Mouse (Mus musculus) embryonic facial prominence, embryonic 14.5 days (tissue): Measurements from ENCODE around the gene Dyx1c1. TPM values are rescaled to one million over a fixed set of nuclear protein-coding genes. Genes with fewer than 3 reads are reported as not detected.

Experiments used
- ATAC-seq: fragments of 200-750 bp; cut with Nextera tagmentation; 2 replicates; pipeline ENCODE4 v1.8.0; 2017; ENCODE audit warnings: low read depth, moderate number of reproducible peaks, moderate TSS enrichment
- DNase-seq: peaks from one replicate; pipeline ENCODE4 v3.0.0-alpha.2; 2015; ENCODE audit warnings: low spot score
- H3K27ac ChIP-seq: fragments of 300-500 bp; sonication (generic); replicated peaks from 2 replicates; pipeline ENCODE4 v1.5.1; 2014; ENCODE audit warnings: low read depth, mild to moderate bottlenecking, low read length, moderate library complexity
- H3K27me3 ChIP-seq: fragments of 300-500 bp; sonication (generic); replicated peaks from 2 replicates; pipeline ENCODE4 v1.6.1; 2014; ENCODE audit warnings: low read length; ENCODE audit not compliant: control insufficient read depth, insufficient read depth
- H3K36me3 ChIP-seq: fragments of 300-500 bp; sonication (generic); 2 replicates; pipeline ENCODE4 v1.6.1; 2014; ENCODE audit warnings: low read length, mixed read lengths; ENCODE audit not compliant: control insufficient read depth, insufficient read depth
- H3K4me1 ChIP-seq: fragments of 300-500 bp; sonication (generic); 2 replicates; pipeline ENCODE4 v1.6.1; 2014; ENCODE audit warnings: antibody characterized with exemption, low read length; ENCODE audit not compliant: control insufficient read depth, insufficient read depth
- H3K4me2 ChIP-seq: fragments of 300-500 bp; sonication (generic); 2 replicates; pipeline ENCODE4 v1.6.1; 2014; ENCODE audit warnings: low read depth, mild to moderate bottlenecking, low read length, moderate library complexity, mixed read lengths
- H3K4me3 ChIP-seq: fragments of 300-500 bp; sonication (generic); 2 replicates; pipeline ENCODE4 v1.5.1; 2014; ENCODE audit warnings: low read depth, mild to moderate bottlenecking, low read length
- H3K9ac ChIP-seq: fragments of 300-500 bp; sonication (generic); 2 replicates; pipeline ENCODE4 v1.6.1; 2014; ENCODE audit warnings: low read depth, mild to moderate bottlenecking, low read length, moderate library complexity, mixed read lengths
- H3K9me3 ChIP-seq: fragments of 300-500 bp; sonication (generic); 2 replicates; pipeline ENCODE4 v1.6.1; 2016; ENCODE audit warnings: low read length; ENCODE audit not compliant: control insufficient read depth
- WGBS: fragments of 180-500 bp; shearing (Covaris S2); extraction: QIAGEN DNeasy Blood & Tissue Kit; methylation state at CpG from one replicate; pipeline ENCODE4 v1.1.7; 2014; 5-methylcytosine and 5-hydroxymethylcytosine counted together
- polyA plus RNA-seq: library from polyadenylated mRNA; unstranded; fragments of >200 nt; fragmentation: Nextera tagmentation; extraction: Ambion mirVana; gene quantifications from 2 replicates; pipeline ENCODE4 v1.2.1, GENCODE M21; 2014

Dyx1c1 gene
- polyA plus RNA-seq, 1 experiment from 2014 or later, result 2.1 TPM

DNA sequence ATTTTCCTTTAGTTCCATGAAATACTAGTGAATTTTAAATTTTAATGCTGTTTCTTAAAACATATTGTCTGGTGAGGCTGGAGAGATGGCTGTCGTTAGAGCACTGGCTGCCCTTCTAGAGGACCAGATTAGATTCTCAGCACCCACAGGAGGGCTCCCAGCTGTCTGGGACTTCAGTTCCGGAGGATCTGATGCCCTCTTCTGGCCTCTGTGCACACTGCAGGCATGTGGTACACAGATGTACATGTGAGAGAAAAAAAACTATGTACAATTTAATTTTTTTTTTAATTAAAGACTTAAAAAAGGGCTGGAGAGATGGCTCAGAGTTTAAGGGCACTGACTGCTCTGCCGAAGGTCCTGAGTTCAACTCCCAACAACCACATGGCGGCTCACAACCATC, 23.3 kb upstream of the Dyx1c1 start:
- WGBS, result 85% methylated on average over 4 of the region's 4 CpGs
- Histone ChIP-seq H3K9ac (no peak overlapping the region), H3K36me3 (peaks cover 24% of the 10 kb centered on the region), H3K27me3 (no peaks in the 10 kb centered on the region), H3K4me3 (no peak overlapping the region), H3K9me3 (0 out of 2 replicates have a peak, but pooled peaks cover 3% of the 10 kb centered on the region), H3K4me1 (no peaks in the 10 kb centered on the region), H3K4me2 (no peak overlapping the region), H3K27ac (no peak overlapping the region)
- ATAC-seq (no peak), DNase-seq (no peak)

- no peak overlapping the region for H3K27ac ChIP-seq
- WGBS, result 66% methylated on average over 2 of the region's 2 CpGs
- no peak overlapping the region for H3K4me2 ChIP-seq
- DNase-seq, result no peak
- 0 out of 2 replicates have a peak, but pooled peaks cover 3% of the 10 kb centered on the region for H3K9me3 ChIP-seq
- no peaks in the 10 kb centered on the region for H3K27me3 ChIP-seq
- ATAC-seq, result no peak
- no peak overlapping the region for H3K4me3 ChIP-seq
- H3K9ac ChIP-seq, result no peak overlapping the region
- peaks cover 24% of the 10 kb centered on the region for H3K36me3 ChIP-seq
- H3K4me1 ChIP-seq, result no peaks in the 10 kb centered on the region
These were observed 22.3 kb upstream of the Dyx1c1 start for GRCm38 (mm10) chr9:72936301-72936700.

- no peak for DNase-seq
- no peak overlapping the region for H3K4me2 ChIP-seq
- H3K4me3 ChIP-seq, result no peak overlapping the region
- no peaks in the 10 kb centered on the region for H3K4me1 ChIP-seq
- WGBS, result 67% methylated on average over 3 of the region's 3 CpGs
- H3K27ac ChIP-seq, result no peak overlapping the region
- H3K9ac ChIP-seq, result no peak overlapping the region
- no peaks in the 10 kb centered on the region for H3K27me3 ChIP-seq
- H3K36me3 ChIP-seq, result peaks cover 43% of the 10 kb centered on the region
- ATAC-seq, result no peak
- peaks cover 10% of the 10 kb centered on the region; the same call in 1 of the 2 replicates for H3K9me3 ChIP-seq
These were observed 15.2 kb upstream of the Dyx1c1 start for GRCm38 (mm10) chr9:72943424-72943823.

DNA sequence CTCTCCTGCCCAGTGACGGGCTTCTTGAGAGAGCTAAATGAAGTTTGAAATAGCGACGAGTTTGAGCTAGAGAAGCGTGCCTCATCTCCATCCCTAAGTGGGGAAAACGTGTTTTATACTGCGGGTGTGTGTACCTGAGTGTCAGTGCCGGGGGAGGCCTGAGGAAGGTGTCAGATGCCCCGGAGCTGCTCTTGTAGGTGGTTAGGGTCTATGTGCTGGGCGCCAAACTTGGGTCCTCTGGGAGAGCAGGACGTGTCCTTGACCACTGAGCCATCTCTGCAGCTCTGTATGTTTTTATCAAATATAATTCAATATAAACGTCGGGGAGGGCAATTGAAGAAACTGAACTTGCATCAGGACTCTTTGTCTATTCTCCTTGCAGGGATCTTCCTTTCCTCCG, 14.3 kb upstream of the Dyx1c1 start:
- H3K4me3 ChIP-seq, result no peak overlapping the region
- no peaks in the 10 kb centered on the region for H3K27me3 ChIP-seq
- no peak for ATAC-seq
- H3K9ac ChIP-seq, result no peak overlapping the region
- no peaks in the 10 kb centered on the region for H3K4me1 ChIP-seq
- H3K36me3 ChIP-seq, result peaks cover 43% of the 10 kb centered on the region
- 90% methylated on average over 13 of the region's 13 CpGs for WGBS
- no peak overlapping the region for H3K4me2 ChIP-seq
- H3K27ac ChIP-seq, result no peak overlapping the region
- DNase-seq, result no peak
- H3K9me3 ChIP-seq, result peaks cover 10% of the 10 kb centered on the region; the same call in 1 of the 2 replicates

GRCm38 (mm10) chr9:72947010-72947409, 11.6 kb upstream of the Dyx1c1 start:
- H3K9ac ChIP-seq, result no peak overlapping the region
- H3K4me1 ChIP-seq, result 0 out of 2 replicates have a peak, but pooled peaks cover 3% of the 10 kb centered on the region
- H3K27ac ChIP-seq, result no peak overlapping the region
- ATAC-seq, result no peak
- H3K4me2 ChIP-seq, result no peak overlapping the region
- H3K9me3 ChIP-seq, result peaks cover 10% of the 10 kb centered on the region; the same call in 1 of the 2 replicates
- DNase-seq, result no peak
- H3K4me3 ChIP-seq, result no peak overlapping the region
- no peaks in the 10 kb centered on the region for H3K27me3 ChIP-seq
- H3K36me3 ChIP-seq, result peaks cover 43% of the 10 kb centered on the region
- 96% methylated on average over 1 of the region's 1 CpGs for WGBS

DNA sequence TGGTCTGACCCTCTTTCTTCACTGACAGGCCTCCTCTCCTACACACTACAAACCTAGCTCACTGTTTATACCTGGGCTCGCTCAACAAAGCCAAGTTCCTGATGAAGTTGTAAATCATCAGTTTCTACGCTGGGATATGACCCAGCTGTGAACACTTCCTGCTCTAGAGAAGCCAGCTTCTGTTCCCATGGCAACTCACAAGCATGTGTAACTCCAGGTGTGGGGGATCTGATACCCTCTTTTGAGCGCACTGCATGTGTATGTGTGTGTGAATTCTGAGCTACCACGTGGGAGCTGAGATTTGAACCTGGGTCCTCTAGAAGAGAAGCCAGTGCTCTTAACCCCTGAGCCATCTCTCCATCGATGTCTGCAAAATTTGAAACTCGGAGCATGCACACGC, 9.0 kb upstream of the Dyx1c1 start:
- H3K27ac ChIP-seq, result no peak overlapping the region
- no peak for DNase-seq
- 69% methylated on average over 7 of the region's 7 CpGs for WGBS
- ATAC-seq, result peak; percentile 62; the same call in 1 of the 2 replicates
- no peak overlapping the region for H3K4me2 ChIP-seq
- no peaks in the 10 kb centered on the region for H3K27me3 ChIP-seq
- no peak overlapping the region for H3K4me3 ChIP-seq
- 0 out of 2 replicates have a peak, but pooled peaks cover 3% of the 10 kb centered on the region for H3K4me1 ChIP-seq
- peaks cover 32% of the 10 kb centered on the region for H3K36me3 ChIP-seq
- H3K9ac ChIP-seq, result no peak overlapping the region
- peaks cover 9% of the 10 kb centered on the region; the same call in 1 of the 2 replicates for H3K9me3 ChIP-seq

GRCm38 (mm10) chr9:72954746-72955145, 3.8 kb upstream of the Dyx1c1 start:
- no peak for ATAC-seq
- no peak overlapping the region for H3K9ac ChIP-seq
- no peaks in the 10 kb centered on the region for H3K27me3 ChIP-seq
- 0 out of 2 replicates have a peak, but pooled peaks cover 6% of the 10 kb centered on the region for H3K4me1 ChIP-seq
- H3K4me3 ChIP-seq, result no peak overlapping the region
- 50% methylated on average over 2 of the region's 2 CpGs for WGBS
- no peaks in the 10 kb centered on the region for H3K9me3 ChIP-seq
- peak; percentile 14 for DNase-seq
- H3K36me3 ChIP-seq, result no peaks in the 10 kb centered on the region; the same call in 1 of the 2 replicates
- H3K4me2 ChIP-seq, result no peak overlapping the region
- H3K27ac ChIP-seq, result no peak overlapping the region

GRCm38 (mm10) chr9:72955546-72955945, 3.0 kb upstream of the Dyx1c1 start:
- Histone ChIP-seq H3K27ac (no peak overlapping the region), H3K9ac (no peak overlapping the region), H3K9me3 (no peaks in the 10 kb centered on the region), H3K27me3 (no peaks in the 10 kb centered on the region), H3K4me2 (no peak overlapping the region), H3K4me1 (0 out of 2 replicates have a peak, but pooled peaks cover 6% of the 10 kb centered on the region), H3K36me3 (no peaks in the 10 kb centered on the region), H3K4me3 (no peak overlapping the region)
- DNase-seq, result peak; percentile 30
- no peak for ATAC-seq
- WGBS, result 31% methylated on average over 1 of the region's 1 CpGs

GRCm38 (mm10) chr9:72961346-72961745, 2.8 kb downstream of the Dyx1c1 start:
- ATAC-seq (no peak), DNase-seq (no peak)
- no peak overlapping the region for H3K4me3 ChIP-seq
- no peaks in the 10 kb centered on the region for H3K9me3 ChIP-seq
- H3K36me3 ChIP-seq, result no peaks in the 10 kb centered on the region
- WGBS, result 66% methylated on average over 8 of the region's 8 CpGs
- 0 out of 2 replicates have a peak, but pooled peaks cover 3% of the 10 kb centered on the region for H3K4me1 ChIP-seq
- no peaks in the 10 kb centered on the region for H3K27me3 ChIP-seq
- H3K9ac ChIP-seq, result no peak overlapping the region
- H3K4me2 ChIP-seq, result no peak overlapping the region
- no peak overlapping the region for H3K27ac ChIP-seq
